Mouse (Mus musculus) left cerebral cortex, postnatal 25 days (tissue): Measurements from ENCODE around the gene Osbpl5. TPM values are rescaled to one million over a fixed set of nuclear protein-coding genes. Genes with fewer than 3 reads are reported as not detected.
A peak's percentile ranks its signal among the peaks of the same experiment; 100 is the strongest.

Source experiments
- DNase-seq, 2 experiments: peaks; one replicate each; pipeline ENCODE4 v3.0.0; 2022; ENCODE audit warnings: low spot score in 2 of 2, mixed read lengths in 1 of 2
- intact Hi-C: fragments of 180-260 bp; cut with DNase I; formaldehyde crosslinking; loops from one replicate; pipeline ENCODE4 v1.15.1; 2025
- total RNA-seq, 2 experiments: library from RNA; stranded (reverse); gene quantifications; 2 replicates each; pipeline ENCODE4 v1.2.3; 2021

Gene Osbpl5
- 10 to 100 TPM; 28.7 to 36.8 TPM for total RNA-seq

- intact Hi-C loops: loop anchor here (10.0 kb wide), 1 partner anchor 682 kb away; no protein-coding TSS in a partner anchor
- peak in 1 of 2 experiments; percentile 79 for DNase-seq
These were observed at the start of gene Osbpl5 for GRCm38 (mm10) chr7:143756125-143757026. Osbpl5 (minus strand) TSS chr7:143756985.

- DNase-seq: peak; percentile 30 to 61
- intact Hi-C loops: no loop called here
These were observed 48.4 kb upstream of the Osbpl5 start for GRCm38 (mm10) chr7:143805199-143805624.

DNA sequence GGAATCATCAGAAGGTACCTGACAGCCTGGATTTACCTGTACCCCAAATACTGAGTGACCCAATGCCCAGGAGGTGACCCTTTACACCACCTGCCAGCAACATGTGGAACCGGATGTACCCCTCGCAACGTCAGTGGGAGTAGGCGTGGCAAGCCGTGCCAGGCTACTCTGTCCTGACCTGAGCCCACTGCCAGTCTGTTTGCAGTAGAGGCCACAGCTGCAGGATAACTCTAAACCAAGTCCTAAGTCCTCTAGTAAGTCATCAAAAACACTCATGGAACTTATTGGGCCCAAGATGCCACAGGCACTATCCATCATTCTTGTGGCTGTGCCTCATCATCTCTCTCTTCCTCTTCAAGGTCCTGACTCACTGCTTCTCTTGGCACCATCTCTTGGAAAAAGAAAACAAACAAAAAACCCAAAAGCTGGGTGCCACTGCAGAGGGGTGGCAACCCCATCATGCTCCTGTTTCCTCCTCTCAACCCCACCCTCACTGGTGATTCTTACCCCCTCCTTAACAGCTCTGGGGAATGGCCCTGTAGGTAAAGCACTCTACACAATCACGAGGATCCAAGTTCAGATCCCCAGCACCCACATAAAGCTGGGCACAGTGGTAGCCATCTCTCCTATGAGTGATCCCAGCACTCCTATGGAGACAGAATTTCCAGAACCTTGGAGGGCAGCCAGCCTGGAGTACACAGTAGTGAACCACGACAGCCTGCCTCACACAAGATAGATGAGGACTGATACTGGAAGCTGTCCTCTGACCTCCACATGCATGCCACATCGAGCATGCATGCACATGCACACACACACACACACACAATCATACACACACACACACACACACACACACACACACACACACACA lies 44.6 kb upstream of the Osbpl5 start:
- DNase-seq: no peak
- intact Hi-C loops: no loop called here

GRCm38 (mm10) chr7:143800770-143801169 lies 44.0 kb upstream of the Osbpl5 start:
- no peak for DNase-seq
- intact Hi-C loops: no loop called here

- no peak for DNase-seq
- intact Hi-C loops: no loop called here
These were observed 42.0 kb upstream of the Osbpl5 start for GRCm38 (mm10) chr7:143798783-143799182.

- DNase-seq: no peak
- intact Hi-C loops: no loop called here
These were observed 36.3 kb upstream of the Osbpl5 start for GRCm38 (mm10) chr7:143793121-143793520.

DNA sequence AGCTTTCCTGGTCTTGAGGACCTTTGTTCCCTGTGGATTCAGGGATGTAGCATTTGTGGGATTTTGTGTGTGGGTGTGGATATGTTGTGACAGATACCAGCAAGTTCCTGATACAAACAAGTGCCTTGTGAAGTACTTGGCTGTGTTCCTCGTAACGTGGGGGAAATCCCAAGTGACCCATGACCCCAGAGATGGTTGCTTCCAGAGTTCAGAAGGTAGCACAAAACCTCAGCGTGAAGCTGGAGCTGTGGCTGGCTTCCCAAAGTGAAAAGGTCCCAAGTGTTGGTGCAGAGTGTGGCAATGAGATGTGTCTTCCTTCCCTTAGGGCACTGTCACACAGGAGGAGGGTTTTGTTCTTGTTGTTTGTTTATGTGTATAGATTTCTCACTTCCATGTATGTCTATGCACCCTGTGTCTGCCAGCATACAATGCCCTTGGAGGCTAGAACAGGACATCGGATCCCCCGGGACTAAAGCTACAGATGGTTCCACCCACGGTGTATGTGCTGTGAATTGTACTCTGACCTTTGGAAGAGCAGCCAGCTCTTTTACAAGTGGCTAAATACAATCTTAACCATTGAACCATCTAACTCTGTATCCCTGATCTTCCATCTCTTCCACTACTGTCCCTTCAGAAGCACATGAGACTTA lies 35.7 kb upstream of the Osbpl5 start:
- intact Hi-C loops: no loop called here
- DNase-seq: no peak

- peak; percentile 61 to 73 for DNase-seq
- intact Hi-C loops: no loop called here
These were observed 27.4 kb upstream of the Osbpl5 start, which contains the start of gene Mrgpre for GRCm38 (mm10) chr7:143783996-143784829. Mrgpre (minus strand) TSS chr7:143784500.

DNA sequence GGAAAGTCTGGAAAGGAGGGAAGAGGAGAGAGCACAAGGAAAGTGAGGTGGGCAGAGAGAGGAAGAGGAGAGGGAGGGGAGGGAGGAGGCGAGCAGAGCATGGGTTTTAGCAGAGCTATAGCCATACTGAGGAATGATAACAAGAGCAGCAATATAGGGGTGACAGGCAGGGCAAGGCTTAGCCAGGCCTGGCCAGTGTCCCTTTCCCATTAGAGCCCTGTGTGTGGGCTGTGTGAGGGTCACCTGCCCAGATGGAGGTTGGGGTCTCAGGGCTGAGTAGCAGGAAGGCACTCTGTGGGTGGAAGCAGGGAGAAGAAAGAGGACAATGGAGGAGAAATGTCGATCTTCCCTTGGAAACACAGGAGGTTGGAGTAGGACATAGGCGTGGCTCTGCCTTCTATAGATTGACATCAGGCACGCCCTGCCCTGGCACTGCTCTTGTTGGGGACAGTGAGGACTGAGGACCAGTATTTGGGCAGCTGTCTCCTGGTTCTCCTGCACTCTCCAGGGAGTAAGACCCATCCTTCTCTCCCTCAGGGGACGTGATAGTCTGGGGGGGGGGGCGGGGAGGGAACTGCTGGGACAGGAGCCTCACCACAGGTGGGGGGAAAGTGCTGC lies 26.7 kb upstream of the Osbpl5 start:
- peak in 1 of 2 experiments; percentile 8 for DNase-seq
- intact Hi-C loops: no loop called here

GRCm38 (mm10) chr7:143777375-143777774 lies 20.6 kb upstream of the Osbpl5 start:
- intact Hi-C loops: no loop called here
- DNase-seq: no peak

DNA sequence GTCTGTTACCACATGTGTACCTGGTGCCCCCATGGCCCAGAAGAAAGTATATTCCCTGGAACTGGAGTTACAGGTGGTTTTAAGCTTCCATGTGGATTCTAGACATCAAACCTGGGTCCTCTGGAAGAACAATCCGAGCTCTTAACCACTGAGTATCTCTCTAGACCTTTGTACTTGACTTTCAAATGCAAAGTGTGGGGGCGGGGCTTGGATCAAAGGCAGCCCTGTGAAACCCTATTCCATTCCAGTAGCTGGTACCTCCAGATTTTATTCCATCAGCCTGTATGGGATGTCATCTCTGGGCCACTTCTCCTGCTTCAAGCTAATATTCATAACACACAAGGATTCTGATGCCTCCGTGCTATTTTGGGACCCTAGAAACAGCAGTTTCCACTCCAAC lies 19.4 kb upstream of the Osbpl5 start:
- DNase-seq: no peak
- intact Hi-C loops: no loop called here

DNA sequence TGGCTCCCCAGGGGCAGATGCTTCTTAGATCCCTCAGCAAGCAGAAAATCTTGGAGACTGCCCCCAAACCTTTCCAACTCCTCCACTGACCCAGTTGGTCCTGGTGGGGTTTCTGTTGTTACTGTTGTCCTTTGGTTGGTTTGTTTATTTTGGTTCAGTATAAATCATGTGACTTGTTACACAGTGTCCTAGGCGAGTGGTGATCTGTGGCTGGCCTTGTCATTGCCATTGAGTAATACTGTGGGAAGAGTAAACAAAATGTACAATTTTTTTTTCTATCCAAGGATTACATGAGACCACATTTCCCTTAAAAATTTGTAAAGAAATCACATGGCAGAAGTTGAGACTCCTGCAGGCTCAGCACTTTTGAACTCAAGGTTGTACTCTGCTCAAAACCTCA lies 12.7 kb upstream of the Osbpl5 start:
- intact Hi-C loops: loop anchor here (10.0 kb wide), 1 partner anchor 615 kb away; no protein-coding TSS in a partner anchor
- DNase-seq: no peak

GRCm38 (mm10) chr7:143768267-143768666 lies 11.5 kb upstream of the Osbpl5 start:
- intact Hi-C loops: loop anchor here (10.0 kb wide), 1 partner anchor 613 kb away; no protein-coding TSS in a partner anchor
- no peak for DNase-seq

- intact Hi-C loops: loop anchor here (10.0 kb wide), 1 partner anchor 612 kb away; no protein-coding TSS in a partner anchor
These were observed 10.1 kb upstream of the Osbpl5 start, which contains the start of gene Mrgprg for GRCm38 (mm10) chr7:143766893-143767292. Mrgprg (minus strand) TSS chr7:143766993.

GRCm38 (mm10) chr7:143764876-143765530 lies 8.2 kb upstream of the Osbpl5 start:
- intact Hi-C loops: loop anchor here (1.0 to 10.0 kb wide), 4 partner anchors 59 to 610 kb away; no protein-coding TSS in a partner anchor

More at GRCm38 (mm10) chr7:143766893-143767292, 10.1 kb upstream of the Osbpl5 start, which contains the start of gene Mrgprg:
- no peak for DNase-seq

GRCm38 (mm10) chr7:143763794-143764193 lies 7.0 kb upstream of the Osbpl5 start:
- DNase-seq: no peak
- intact Hi-C loops: loop anchor here (1.0 to 10.0 kb wide), 4 partner anchors 57 to 609 kb away; no protein-coding TSS in a partner anchor

More at GRCm38 (mm10) chr7:143764876-143765530, 8.2 kb upstream of the Osbpl5 start:
- DNase-seq: no peak

- DNase-seq: no peak
- intact Hi-C loops: loop anchor here (10.0 kb wide), 1 partner anchor 684 kb away; no protein-coding TSS in a partner anchor
These were observed 2.2 kb upstream of the Osbpl5 start for GRCm38 (mm10) chr7:143758956-143759355.
